Mouse (Mus musculus) thymus, adult 2 months (tissue): Measurements from ENCODE around the gene Atp1a2.

Experiments used
- CTCF ChIP-seq: fragments of 200-500 bp; IDR thresholded peaks from 2 replicates; pipeline ENCODE4 v1.5.1; 2012; ENCODE audit warnings: mild to moderate bottlenecking, control low read depth, low read length, moderate library complexity, borderline replicate concordance; ENCODE audit not compliant: control insufficient read depth, poor library complexity, insufficient read depth; ENCODE audit errors: extremely low read depth
- POLR2A ChIP-seq: fragments of 200-500 bp; IDR thresholded peaks from 2 replicates; pipeline ENCODE4 v1.6.1; 2012; ENCODE audit warnings: mild to moderate bottlenecking, low read length, control low read depth, moderate library complexity; ENCODE audit not compliant: control insufficient read depth, poor library complexity, insufficient read depth; ENCODE audit errors: extremely low read depth

DNA sequence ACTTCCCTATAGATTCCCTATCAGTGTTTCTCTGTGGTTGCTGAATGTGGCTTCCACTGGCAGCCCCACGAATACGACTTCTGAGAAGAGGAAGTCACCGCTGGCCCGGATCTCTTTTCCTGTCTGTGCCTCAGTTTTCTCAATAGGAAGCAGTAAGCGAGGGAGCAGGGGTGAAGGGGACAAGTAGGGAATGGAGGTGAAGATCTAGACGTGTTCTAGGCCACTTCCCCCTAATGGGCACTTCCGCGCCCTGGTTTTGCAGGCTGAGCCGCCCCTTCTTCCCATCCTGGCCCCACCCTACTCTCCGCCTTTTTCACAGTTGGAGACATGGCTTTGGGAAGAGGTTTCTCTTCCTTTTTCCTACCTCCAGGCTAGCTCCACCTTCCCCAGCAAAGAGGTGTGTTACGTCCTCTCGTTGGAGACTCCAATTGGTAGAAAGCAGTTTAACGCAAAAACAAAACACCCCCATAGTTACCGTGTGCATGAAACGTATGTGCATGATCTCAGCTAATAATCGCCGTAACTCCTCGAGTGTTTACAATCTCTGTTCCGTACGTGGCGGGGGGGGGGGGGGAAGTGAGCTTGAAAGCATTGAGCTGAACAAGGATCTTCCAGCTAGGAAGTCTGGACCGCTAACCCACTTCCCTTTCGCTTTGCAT lies 13.5 kb upstream of the Atp1a2 start:
- TF ChIP-seq CTCF = no peak
- TF ChIP-seq POLR2A = no peak
